Mouse (Mus musculus) fibroblast of lung, adult 2 months (primary cell): ENCODE measurements around the gene Pla2g1b.
A peak's percentile ranks its signal among the peaks of the same experiment; 100 is the strongest.
"Not testable (repeated sequence)": the region's sequence is repeated elsewhere in the genome, so short reads cannot be mapped to it uniquely, and the experiment has no call there.

Source experiments
- DNase-seq: peaks from one replicate; pipeline ENCODE4 v3.0.0-alpha.2; 2011; ENCODE audit warnings: low read depth

Pla2g1b gene

GRCm38 (mm10) chr5:115507267-115507980 is 41.4 kb downstream of the Pla2g1b start:
- no peak for DNase-seq

GRCm38 (mm10) chr5:115507981-115508858 is 42.2 kb downstream of the Pla2g1b start:
- DNase-seq: no peak

- DNase-seq: no peak
These were observed 42.7 kb downstream of the Pla2g1b start for GRCm38 (mm10) chr5:115508859-115509147.

GRCm38 (mm10) chr5:115509321-115509761 is 43.3 kb downstream of the Pla2g1b start:
- DNase-seq: peak; percentile 58

- no peak for DNase-seq
These were observed 44.0 kb downstream of the Pla2g1b start for GRCm38 (mm10) chr5:115509790-115510689.

GRCm38 (mm10) chr5:115512375-115512774 is 46.3 kb downstream of the Pla2g1b start:
- DNase-seq: no peak

- DNase-seq: no peak
These were observed 47.2 kb downstream of the Pla2g1b start for GRCm38 (mm10) chr5:115513246-115513645.

- DNase-seq: no peak
These were observed 47.7 kb downstream of the Pla2g1b start for GRCm38 (mm10) chr5:115513721-115514120.

- no peak for DNase-seq
These were observed 48.3 kb downstream of the Pla2g1b start for GRCm38 (mm10) chr5:115514346-115514745.

GRCm38 (mm10) chr5:115514896-115515587 is 49.0 kb downstream of the Pla2g1b start:
- DNase-seq: no peak

GRCm38 (mm10) chr5:115516081-115516907 is 50.2 kb downstream of the Pla2g1b start:
- no peak for DNase-seq

GRCm38 (mm10) chr5:115516908-115517307 is 50.8 kb downstream of the Pla2g1b start:
- no peak for DNase-seq

- DNase-seq: no peak
These were observed 51.4 kb downstream of the Pla2g1b start for GRCm38 (mm10) chr5:115517501-115517900.

GRCm38 (mm10) chr5:115518214-115518613 is 52.2 kb downstream of the Pla2g1b start:
- not testable (repeated sequence) for DNase-seq

- DNase-seq: no peak
These were observed 54.3 kb downstream of the Pla2g1b start for GRCm38 (mm10) chr5:115520325-115520869.

GRCm38 (mm10) chr5:115521553-115522461 is 55.7 kb downstream of the Pla2g1b start:
- DNase-seq: no peak

GRCm38 (mm10) chr5:115522531-115522930 is 56.5 kb downstream of the Pla2g1b start:
- no peak for DNase-seq

- DNase-seq: no peak
These were observed 57.0 kb downstream of the Pla2g1b start for GRCm38 (mm10) chr5:115522981-115523499.

GRCm38 (mm10) chr5:115523971-115524370 is 57.9 kb downstream of the Pla2g1b start:
- DNase-seq: no peak
